Mouse (Mus musculus) heart, adult 2 months (tissue): Measurements from ENCODE around the gene Ror2.

ENCODE experiments used
- EP300 ChIP-seq: fragments of 200-500 bp; IDR thresholded peaks from 2 replicates; pipeline ENCODE4 v1.6.1; 2011; ENCODE audit warnings: low read depth, low read length, control low read depth; ENCODE audit not compliant: insufficient read depth
- POLR2A ChIP-seq: fragments of 200-500 bp; IDR thresholded peaks from 2 replicates; pipeline ENCODE4 v1.6.1; 2011; ENCODE audit warnings: mild to moderate bottlenecking, low read depth, low read length, control low read depth; ENCODE audit not compliant: insufficient read depth

- TF ChIP-seq POLR2A (no peak), EP300 (no peak)
Measured at GRCm38 (mm10) chr13:53219889-53220288, 66.0 kb downstream of the Ror2 start.
